Mouse (Mus musculus) bone marrow macrophage, adult 2 months (primary cell): ENCODE measurements around the gene Zscan2. TPM values are rescaled to one million over a fixed set of nuclear protein-coding genes. Genes with fewer than 3 reads are reported as not detected.
A peak's percentile ranks its signal among the peaks of the same experiment; 100 is the strongest.

Experiments
- H3K27ac ChIP-seq: 2 replicates; pipeline ENCODE4 v1.5.1; 2012; ENCODE audit warnings: low read depth, low read length; ENCODE audit not compliant: insufficient read depth
- H3K4me1 ChIP-seq: 2 replicates; pipeline ENCODE4 v1.6.1; 2012; ENCODE audit warnings: low read length; ENCODE audit not compliant: control insufficient read depth, insufficient read depth
- H3K4me3 ChIP-seq: 2 replicates; pipeline ENCODE4 v1.5.1; 2012; ENCODE audit warnings: mild to moderate bottlenecking, low read length, moderate library complexity; ENCODE audit not compliant: insufficient read depth
- CTCF ChIP-seq: IDR thresholded peaks from 2 replicates; pipeline ENCODE4 v1.5.1; 2012; ENCODE audit warnings: low read depth, mild to moderate bottlenecking, low read length, moderate library complexity
- POLR2A ChIP-seq: IDR thresholded peaks from 2 replicates; pipeline ENCODE4 v1.6.1; 2012; ENCODE audit warnings: mild to moderate bottlenecking, low read depth, low read length, borderline replicate concordance
- polyA plus RNA-seq: library from polyadenylated mRNA; stranded (reverse); fragments of >200 nt; gene quantifications from 2 replicates; pipeline ENCODE4 v1.2.4, GENCODE M21; 2012; ENCODE audit not compliant: missing spikeins, insufficient read depth, insufficient read length

The Zscan2 gene
- polyA plus RNA-seq, 1 experiment: 3.6 TPM

DNA sequence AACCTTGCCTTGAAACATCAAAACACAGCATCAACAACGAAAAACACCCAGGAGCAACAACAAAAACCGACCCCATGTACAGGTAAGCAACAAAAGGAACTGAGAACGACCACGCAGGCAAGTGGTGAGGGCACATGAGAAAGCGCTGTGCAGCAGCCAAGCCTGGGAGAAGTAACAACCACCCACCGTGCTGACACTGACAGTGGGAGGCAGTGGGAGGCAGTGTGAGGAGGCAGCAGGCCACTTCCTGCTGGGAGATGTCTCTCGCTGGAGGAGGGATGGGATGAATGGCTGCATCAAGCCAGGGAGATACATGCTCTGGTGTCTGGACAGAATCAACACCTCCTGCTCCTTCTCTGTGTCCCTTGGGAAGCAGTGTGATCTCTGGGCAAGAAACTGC is 36.4 kb downstream of the Zscan2 start:
- no peak overlapping the region for H3K4me3 ChIP-seq
- no peak overlapping the region for H3K27ac ChIP-seq
- TF ChIP-seq CTCF: no peak
- TF ChIP-seq POLR2A: no peak

DNA sequence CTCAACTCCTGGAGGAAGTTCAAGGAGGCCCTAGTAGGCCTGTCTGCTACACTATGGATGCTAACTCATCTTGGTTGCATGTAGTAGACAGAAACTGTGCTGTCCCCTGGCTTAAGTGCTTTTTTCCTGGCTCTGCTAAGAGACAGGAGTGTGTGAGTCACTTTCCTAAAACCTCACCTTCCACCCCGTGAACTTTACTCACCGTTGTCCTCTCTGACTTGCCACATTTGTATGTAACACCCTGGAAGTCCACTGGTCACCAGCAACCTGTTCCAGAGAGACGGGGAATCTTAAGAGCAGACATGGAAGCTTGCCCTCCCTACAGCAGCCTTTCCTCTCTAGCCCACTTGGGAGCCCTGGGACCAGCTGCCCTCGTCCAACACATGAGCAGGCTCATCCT is 37.0 kb downstream of the Zscan2 start:
- Histone ChIP-seq H3K4me3 (no peak overlapping the region), H3K4me1 (peaks cover 13% of the 10 kb centered on the region), H3K27ac (no peak overlapping the region)
- no peak for TF ChIP-seq POLR2A
- no peak for TF ChIP-seq CTCF

More for the DNA sequence above, 36.4 kb downstream of the Zscan2 start:
- H3K4me1 ChIP-seq: peaks cover 9% of the 10 kb centered on the region

DNA sequence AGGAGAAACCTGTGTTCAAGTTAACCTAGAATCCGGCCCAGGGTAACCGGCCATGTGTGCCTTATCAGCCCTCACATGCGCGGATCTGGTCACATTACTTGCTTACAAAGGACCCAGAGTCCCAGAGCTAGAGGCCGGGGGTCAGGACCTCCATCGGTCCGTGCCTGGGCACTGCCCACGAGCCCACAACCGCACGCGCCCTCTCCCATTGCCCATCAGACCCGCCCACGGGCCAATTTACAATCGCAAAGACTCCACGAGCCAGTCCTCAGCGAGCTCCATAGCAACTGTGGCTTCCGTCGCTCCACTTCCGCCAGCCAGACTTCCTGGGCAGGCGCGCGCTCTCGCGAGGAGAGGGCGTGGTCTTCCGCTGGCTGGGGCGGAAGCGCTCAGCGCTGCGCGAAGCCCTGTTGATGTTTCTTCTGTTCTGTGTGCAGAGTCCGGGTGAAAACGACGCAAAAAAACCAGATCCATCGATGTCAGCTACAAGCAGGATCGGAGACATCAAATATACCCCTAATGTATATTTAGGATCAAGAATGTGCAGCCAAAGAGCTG is 40.3 kb downstream of the Zscan2 start, which contains the start of gene Wdr73:
Wdr73 (minus strand) TSS at position 326 of the 558 bp plus-strand sequence.
- peak within 1 kb of the TSS; percentile 71 for H3K27ac ChIP-seq
- H3K4me3 ChIP-seq: peak within 1 kb of the TSS; percentile 87
- TF ChIP-seq CTCF (no peak), POLR2A (no peak)
- H3K4me1 ChIP-seq: peaks cover 18% of the 10 kb centered on the region

DNA sequence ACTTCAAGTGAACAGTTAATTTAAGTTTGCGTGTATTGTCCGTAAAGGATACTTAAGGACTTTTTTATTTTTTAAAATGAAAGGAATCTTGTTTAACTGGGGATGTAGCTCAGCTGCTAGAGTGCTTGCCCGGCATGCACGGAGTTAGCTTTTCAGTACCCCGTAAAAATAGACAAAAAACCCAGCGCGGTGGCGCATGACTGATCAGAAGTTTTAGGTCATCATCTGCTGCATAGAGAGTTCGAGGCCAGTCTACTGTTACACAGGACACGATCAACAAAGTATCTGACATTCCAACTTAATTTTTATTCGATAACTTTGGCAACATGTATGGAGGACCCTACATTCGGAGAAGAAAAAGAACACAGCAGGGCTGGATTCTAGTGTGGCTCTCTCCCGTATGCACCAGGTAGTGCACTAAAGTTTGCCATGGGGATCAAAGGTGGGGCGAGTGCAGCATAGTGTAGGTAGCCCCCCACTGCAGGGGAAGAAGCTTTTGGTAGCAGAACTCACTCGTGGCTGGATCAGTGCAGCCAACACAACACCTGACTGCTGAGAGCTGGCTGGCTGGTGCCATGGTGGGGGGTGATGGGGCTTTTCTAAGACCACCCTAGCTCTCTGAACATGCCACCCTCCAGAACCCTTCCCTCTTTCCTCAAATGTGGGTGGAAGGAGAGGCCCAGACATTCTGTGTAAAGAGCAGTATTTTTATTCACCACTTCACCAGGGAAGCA is 41.0 kb downstream of the Zscan2 start:
- H3K27ac ChIP-seq: peak overlapping the region; percentile 71
- TF ChIP-seq POLR2A: no peak
- no peak for TF ChIP-seq CTCF
- peaks cover 18% of the 10 kb centered on the region for H3K4me1 ChIP-seq
- H3K4me3 ChIP-seq: peak overlapping the region; percentile 87

DNA sequence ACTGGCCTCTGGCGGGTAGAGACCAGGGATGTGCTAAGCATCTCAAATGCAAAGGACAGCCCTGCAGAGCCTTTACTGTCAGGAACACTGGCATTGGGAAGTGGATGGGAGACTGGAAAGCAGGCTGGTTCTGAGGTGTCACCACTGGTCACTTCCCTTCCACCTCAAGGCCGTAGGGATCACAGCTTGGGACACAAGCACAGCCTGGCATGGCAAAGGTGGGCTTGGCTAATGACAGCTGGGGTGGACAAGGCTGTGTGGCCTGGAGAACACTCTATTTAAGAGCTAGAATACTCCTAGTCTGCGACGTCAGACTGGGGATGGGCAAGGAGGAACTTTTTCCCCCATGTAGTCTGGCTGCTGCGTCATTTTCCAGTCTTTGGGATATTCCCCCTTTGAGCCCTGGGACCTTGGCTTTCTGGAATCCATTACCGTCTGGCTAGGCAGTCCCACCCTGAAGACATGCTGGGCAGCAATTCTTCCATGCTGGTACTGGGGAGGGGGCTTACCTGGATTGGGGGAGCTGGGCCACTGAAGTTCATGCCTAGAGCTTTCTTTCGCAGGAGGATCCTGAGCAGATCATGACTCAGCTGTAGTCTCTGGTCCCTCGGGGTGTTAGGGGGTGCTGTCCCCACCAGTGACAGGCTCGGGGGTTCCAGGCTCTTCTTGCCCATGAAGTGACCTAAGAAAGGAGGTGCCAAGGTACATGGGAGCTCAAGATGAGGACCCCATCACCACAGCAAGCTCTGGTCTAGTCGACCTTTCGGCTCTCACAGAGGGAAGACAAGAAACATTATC is 43.1 kb downstream of the Zscan2 start:
- no peak overlapping the region for H3K27ac ChIP-seq
- peaks cover 18% of the 10 kb centered on the region for H3K4me1 ChIP-seq
- no peak overlapping the region for H3K4me3 ChIP-seq
- TF ChIP-seq CTCF: no peak
- TF ChIP-seq POLR2A: no peak

DNA sequence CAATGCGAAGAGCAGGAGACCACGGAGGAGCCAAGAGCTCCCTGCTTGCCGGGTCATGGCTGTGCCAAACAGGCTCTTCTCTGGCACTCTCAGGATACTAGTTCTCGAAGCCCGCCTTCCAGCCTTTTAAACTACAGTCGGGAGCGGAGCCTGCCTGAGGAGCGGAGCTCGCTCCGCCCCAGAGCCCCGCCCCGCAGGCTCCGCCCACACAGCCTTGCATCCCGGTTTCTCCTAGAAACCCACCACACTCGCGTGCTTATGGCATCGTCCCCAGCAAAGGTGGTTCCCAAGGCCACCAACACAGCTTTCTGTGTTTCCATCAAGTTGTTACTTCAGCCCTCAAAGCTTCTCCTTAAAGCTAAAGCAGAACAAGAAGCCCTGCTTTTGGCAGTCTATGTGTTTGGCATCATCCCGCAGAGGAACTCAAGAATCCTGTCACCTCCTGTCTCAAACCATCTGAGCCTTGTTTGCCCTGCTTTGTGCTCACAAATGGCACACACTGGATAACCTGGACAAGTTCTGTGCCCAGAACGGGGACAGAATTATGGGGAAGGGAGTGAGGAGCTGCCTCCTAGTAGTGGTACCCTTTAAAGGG is 44.3 kb downstream of the Zscan2 start, which contains the start of gene Nmb:
Nmb (minus strand) TSS at position 156 of the 595 bp plus-strand sequence.
- H3K4me1 ChIP-seq: peaks cover 13% of the 10 kb centered on the region
- TF ChIP-seq CTCF (no peak), POLR2A (no peak)
- peak within 1 kb of the TSS; percentile 52 for H3K4me3 ChIP-seq
- H3K27ac ChIP-seq: no peak within 1 kb of the TSS

DNA sequence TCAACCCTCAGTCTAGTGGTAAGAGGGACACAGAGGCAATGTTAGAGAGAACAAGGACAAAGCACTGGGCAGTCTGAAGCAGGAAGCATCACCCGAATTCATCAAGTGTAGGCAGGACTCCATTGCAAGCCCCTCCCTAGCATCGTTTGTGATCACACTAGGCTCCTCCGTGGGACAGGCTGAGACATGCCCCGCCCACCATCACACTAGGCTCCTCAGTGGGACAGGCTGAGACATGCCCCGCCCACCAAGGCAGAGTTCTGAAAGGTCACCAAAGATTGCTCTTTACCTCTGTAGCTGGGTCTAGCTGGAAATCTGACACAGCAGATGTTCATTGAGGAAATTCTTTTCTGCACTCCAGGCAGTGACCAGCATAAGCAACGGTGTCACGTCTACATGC is 50.3 kb downstream of the Zscan2 start:
- no peak for TF ChIP-seq CTCF
- no peak for TF ChIP-seq POLR2A

DNA sequence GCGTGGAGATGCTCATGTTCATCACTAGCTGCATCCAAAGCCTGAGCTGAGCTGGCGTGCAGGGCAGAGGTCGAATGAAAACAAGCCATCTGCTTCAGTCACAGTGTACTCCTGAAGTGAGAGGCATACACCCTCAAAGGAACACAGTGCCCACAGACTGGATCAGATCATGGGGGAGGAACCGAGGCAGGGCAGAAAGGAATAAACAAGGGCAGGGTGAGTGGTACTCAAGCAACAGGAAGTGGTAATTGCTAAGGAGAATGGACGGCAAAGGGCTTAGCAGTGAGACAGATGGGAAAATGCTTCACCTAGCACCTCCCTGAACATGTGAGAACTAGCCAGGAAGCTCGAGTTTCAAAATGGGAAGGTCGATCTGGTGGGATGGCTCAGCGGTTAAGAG is 51.8 kb downstream of the Zscan2 start:
- H3K27ac ChIP-seq: no peak overlapping the region
- no peak overlapping the region for H3K4me3 ChIP-seq
- no peak for TF ChIP-seq POLR2A
- TF ChIP-seq CTCF: no peak
- peaks cover 2% of the 10 kb centered on the region; the same call in 1 of the 2 replicates for H3K4me1 ChIP-seq

More for the DNA sequence above, 50.3 kb downstream of the Zscan2 start:
- Histone ChIP-seq H3K4me1 (peaks cover 2% of the 10 kb centered on the region; the same call in 1 of the 2 replicates), H3K27ac (no peak overlapping the region), H3K4me3 (no peak overlapping the region)

DNA sequence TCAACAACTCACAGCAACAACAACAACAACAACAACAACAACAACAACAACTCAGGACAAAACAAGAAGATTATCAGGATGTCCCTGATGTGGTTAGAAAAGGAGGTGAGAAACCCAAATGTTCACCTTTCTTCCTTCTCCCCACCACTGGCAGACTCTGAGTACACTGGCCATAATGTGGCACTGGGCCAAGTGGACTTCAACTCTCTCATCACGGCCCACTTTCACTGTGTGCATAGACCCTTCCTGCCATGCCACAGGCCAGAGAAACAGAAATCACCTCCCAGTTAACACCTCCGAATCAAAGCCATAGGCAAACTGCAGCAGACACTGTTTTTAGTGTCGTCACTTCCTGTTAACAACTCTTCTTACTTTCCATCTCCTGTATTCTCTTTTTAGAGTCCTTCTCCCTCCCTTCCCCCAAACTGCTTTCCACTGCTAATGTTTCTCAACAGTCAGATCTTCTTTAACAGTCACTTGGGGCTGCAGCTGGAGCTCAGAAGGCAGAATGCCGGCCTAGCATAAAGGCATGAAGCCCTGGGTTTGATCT is 57.3 kb downstream of the Zscan2 start:
- TF ChIP-seq POLR2A (no peak), CTCF (no peak)
- Histone ChIP-seq H3K4me3 (no peak overlapping the region), H3K27ac (no peak overlapping the region), H3K4me1 (peaks cover 17% of the 10 kb centered on the region)
